Mouse (Mus musculus): ENCODE measurements around the gene Esyt1. TPM values are rescaled to one million over a fixed set of nuclear protein-coding genes. Genes with fewer than 3 reads are reported as not detected.
A peak's percentile ranks its signal among the peaks of the same experiment; 100 is the strongest.
"Not testable (repeated sequence)": the region's sequence is repeated elsewhere in the genome, so short reads cannot be mapped to it uniquely, and the experiment has no call there.

Gene Esyt1
- total and polyA plus RNA-seq, 2 experiments, result 7.9 to 12.8 TPM

DNA sequence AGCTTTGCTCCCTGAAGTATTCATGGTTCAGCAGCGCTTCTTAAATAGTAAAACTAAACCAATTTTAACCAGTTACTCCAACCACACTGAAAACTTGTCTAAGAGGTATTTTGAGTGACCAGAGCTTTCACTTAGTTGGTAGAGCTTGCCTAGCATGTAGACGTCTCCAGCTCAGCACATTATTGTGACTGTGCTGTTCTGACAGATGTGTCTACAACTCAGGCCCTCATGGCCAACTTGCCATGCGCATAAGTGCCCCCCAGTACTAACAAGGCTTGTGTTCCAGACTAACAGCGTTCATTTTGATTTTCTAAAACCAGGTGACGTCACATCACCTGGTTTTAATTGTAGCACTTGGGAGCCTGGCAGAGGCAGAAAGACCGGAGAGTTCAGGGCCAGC lies 31.3 kb upstream of the Esyt1 start:
- WGBS, result 92% methylated on average over 6 of the region's 6 CpGs
- Histone ChIP-seq H3K27ac (replicated peaks; ENCODE audit: insufficient read depth, low read depth, low read length) (no peak overlapping the region), H3K4me3 (ENCODE audit: insufficient read depth, low read depth, low read length) (no peak overlapping the region), H3K27me3 (ENCODE audit: control insufficient read depth, insufficient read depth, low read length) (no peaks in the 10 kb centered on the region), H3K79me2 (ENCODE audit: control insufficient read depth, insufficient read depth, low read length) (no peaks in the 10 kb centered on the region), H3K4me1 (ENCODE audit: control insufficient read depth, insufficient read depth, low read length) (no peaks in the 10 kb centered on the region), H3K9ac (ENCODE audit: low read depth, low read length) (no peak overlapping the region), H3K36me3 (ENCODE audit: control insufficient read depth, insufficient read depth, low read length) (peaks cover 35% of the 10 kb centered on the region)
- no peak for TF ChIP-seq POLR2A (IDR thresholded peaks at IDR 0.05; ENCODE audit: extremely low read depth, insufficient read depth, low read length)
- no peak for TF ChIP-seq CTCF (IDR thresholded peaks at IDR 0.05; ENCODE audit: low read depth, low read length)
- no peak for DNase-seq (ENCODE audit: extremely low read depth, low read depth, low spot score)

DNA sequence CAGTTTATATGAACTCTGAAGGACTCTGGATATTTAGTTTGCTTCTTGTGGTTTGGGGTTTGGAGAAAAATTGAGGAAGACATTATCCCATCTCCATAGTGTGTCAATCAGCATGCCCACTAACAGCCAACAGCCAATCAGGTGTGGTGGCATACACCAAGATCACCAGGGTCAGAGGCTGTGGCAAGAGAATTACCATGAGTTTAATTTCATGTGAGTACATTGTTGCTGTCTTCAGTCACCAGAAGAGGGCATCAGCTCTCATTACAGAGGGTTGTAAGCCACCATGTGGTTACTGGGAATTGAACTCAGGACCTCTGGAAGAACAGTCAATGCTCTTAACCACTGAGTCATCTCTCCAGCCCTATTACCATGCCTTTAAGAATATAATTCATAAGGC lies 30.6 kb upstream of the Esyt1 start:
- DNase-seq (ENCODE audit: extremely low read depth, low read depth, low spot score), result no peak
- Histone ChIP-seq H3K4me3 (ENCODE audit: insufficient read depth, low read depth, low read length) (no peak overlapping the region), H3K79me2 (ENCODE audit: control insufficient read depth, insufficient read depth, low read length) (no peaks in the 10 kb centered on the region), H3K27me3 (ENCODE audit: control insufficient read depth, insufficient read depth, low read length) (no peaks in the 10 kb centered on the region), H3K27ac (replicated peaks; ENCODE audit: insufficient read depth, low read depth, low read length) (no peak overlapping the region), H3K4me1 (ENCODE audit: control insufficient read depth, insufficient read depth, low read length) (no peaks in the 10 kb centered on the region), H3K9ac (ENCODE audit: low read depth, low read length) (no peak overlapping the region), H3K36me3 (ENCODE audit: control insufficient read depth, insufficient read depth, low read length) (peaks cover 33% of the 10 kb centered on the region)
- TF ChIP-seq POLR2A (IDR thresholded peaks at IDR 0.05; ENCODE audit: extremely low read depth, insufficient read depth, low read length), result no peak
- no peak for TF ChIP-seq CTCF (IDR thresholded peaks at IDR 0.05; ENCODE audit: low read depth, low read length)

DNA sequence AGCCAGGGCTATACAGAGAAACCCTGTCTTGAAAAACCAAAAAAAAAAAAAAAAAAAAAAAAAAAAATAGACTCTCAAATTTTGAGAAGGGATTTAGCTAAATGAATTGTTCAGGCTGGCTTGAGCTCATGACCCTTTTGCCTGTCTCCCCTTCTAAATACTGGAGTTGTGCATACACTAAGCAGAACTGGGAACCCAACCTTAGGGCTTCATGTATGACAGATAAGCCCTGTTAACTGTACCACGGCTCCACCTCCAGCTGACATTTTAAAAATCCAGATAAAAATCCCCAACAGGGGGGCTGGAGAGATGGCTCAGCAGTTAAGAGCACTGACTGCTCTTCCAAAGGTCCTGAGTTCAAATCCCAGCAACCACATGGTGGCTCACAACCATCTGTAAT lies 29.9 kb upstream of the Esyt1 start:
- WGBS, result 83% methylated on average over 1 of the region's 1 CpGs

DNA sequence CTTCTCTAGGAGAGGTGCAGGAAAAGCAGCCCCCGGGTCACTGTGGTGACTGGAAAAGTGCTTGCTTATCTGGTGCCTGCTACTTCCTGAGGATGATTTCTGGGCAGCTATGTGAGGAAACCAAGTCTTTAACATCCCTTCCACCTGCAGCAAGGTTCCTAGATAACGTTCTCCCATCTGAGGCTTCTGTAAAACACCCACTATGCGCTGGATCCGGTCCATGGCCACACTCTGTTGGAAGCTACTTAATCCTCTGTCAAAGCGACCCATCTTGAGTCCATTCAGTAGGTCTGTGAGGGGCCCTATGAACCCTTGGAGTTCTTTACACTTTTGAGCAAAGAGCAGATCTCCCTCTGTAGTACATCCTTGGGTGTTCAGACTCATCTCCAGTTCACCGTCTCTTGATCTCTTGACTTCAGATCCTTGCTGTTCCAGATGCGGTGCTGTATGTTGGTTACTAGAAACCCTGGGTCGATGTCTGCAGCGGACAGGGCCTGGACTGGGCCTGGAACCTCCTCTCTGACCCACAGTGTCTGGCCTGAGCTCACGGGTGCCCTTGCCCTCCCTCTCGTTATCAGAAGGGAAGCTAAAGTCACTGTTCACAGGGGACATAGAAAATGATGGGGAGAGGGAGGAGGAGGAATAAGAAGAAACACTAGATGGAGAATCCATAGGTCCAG lies 24.6 kb upstream of the Esyt1 start:
- H3K79me2 ChIP-seq (ENCODE audit: control insufficient read depth, insufficient read depth, low read length); H3K27ac ChIP-seq (replicated peaks; ENCODE audit: insufficient read depth, low read depth, low read length); H3K4me3 ChIP-seq (ENCODE audit: insufficient read depth, low read depth, low read length); H3K9ac ChIP-seq (ENCODE audit: low read depth, low read length); H3K27me3 ChIP-seq (ENCODE audit: control insufficient read depth, insufficient read depth, low read length); DNase-seq (ENCODE audit: extremely low read depth, low read depth, low spot score); H3K36me3 ChIP-seq (ENCODE audit: control insufficient read depth, insufficient read depth, low read length); H3K4me1 ChIP-seq (ENCODE audit: control insufficient read depth, insufficient read depth, low read length): not testable (repeated sequence)
- whole genome bisulfite sequencing, result 85% methylated on average over 11 of the region's 11 CpGs

More for the DNA sequence above, 29.9 kb upstream of the Esyt1 start:
- H3K9ac ChIP-seq (ENCODE audit: low read depth, low read length); H3K79me2 ChIP-seq (ENCODE audit: control insufficient read depth, insufficient read depth, low read length); H3K4me3 ChIP-seq (ENCODE audit: insufficient read depth, low read depth, low read length); H3K27me3 ChIP-seq (ENCODE audit: control insufficient read depth, insufficient read depth, low read length); DNase-seq (ENCODE audit: extremely low read depth, low read depth, low spot score); H3K4me1 ChIP-seq (ENCODE audit: control insufficient read depth, insufficient read depth, low read length); H3K27ac ChIP-seq (replicated peaks; ENCODE audit: insufficient read depth, low read depth, low read length): not testable (repeated sequence)
- peaks cover 26% of the 10 kb centered on the region for H3K36me3 ChIP-seq (ENCODE audit: control insufficient read depth, insufficient read depth, low read length)

DNA sequence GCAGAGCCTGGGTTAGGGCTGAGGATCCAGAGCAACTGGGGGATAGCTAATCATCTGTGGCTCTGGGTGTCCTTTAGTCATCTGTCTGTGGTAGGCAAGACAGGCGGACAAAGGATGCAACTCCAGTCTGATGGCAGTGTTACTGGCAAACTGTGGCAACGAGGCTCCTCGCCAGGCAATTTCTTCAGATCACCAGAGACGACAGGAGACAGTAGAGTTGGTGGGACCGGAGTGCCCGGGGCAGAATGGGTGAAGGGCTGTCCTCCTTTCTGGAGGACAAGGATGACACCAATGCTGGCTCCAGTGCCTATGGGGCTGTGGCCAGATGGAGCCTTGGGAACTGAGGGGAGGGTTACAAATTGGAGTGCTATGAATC lies 24.0 kb upstream of the Esyt1 start:
- not testable (repeated sequence) for H3K4me3 ChIP-seq (ENCODE audit: insufficient read depth, low read depth, low read length); H3K4me1 ChIP-seq (ENCODE audit: control insufficient read depth, insufficient read depth, low read length); H3K9ac ChIP-seq (ENCODE audit: low read depth, low read length); H3K27me3 ChIP-seq (ENCODE audit: control insufficient read depth, insufficient read depth, low read length); DNase-seq (ENCODE audit: extremely low read depth, low read depth, low spot score); H3K79me2 ChIP-seq (ENCODE audit: control insufficient read depth, insufficient read depth, low read length); H3K27ac ChIP-seq (replicated peaks; ENCODE audit: insufficient read depth, low read depth, low read length)
- peaks cover 14% of the 10 kb centered on the region for H3K36me3 ChIP-seq (ENCODE audit: control insufficient read depth, insufficient read depth, low read length)
- 64% methylated on average over 6 of the region's 6 CpGs for WGBS

DNA sequence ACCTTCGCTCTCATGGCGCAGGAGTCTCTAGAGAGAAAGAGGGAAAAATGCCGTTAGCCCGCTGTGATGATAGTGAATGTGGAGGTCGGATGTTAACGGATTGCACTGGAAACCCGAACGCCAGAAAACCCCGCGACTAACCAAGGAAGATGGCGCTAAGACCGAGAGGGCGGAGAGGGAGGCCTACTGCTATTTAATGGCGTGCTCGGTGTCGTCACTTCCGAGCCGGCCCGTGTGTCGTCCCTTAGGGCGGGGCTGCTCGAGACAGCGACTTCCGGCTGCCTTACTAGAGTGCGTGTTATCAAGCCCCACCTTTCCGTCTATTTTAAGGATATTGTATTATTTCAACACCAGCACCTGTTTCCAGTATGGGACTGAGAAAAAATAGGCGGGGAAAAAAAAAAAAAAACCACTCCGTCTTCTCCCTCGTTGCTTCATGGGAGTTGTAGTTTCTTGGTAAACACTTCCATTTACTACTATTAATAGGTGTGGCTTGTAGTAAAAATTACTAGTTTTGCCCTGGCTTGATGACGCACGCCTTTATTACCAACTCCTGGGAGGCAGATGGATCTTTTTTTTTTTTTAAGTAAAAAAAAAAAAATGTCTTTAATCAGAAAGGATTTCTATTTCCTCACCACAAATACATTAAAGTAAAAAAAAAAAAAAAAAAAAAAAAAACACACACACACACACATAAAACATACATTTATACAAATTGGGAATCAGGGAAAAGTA lies 23.4 kb upstream of the Esyt1 start, which contains the start of gene Rpl41:
Gene Rpl41, minus strand, starts transcription at position 359 of the 735 bp plus-strand sequence.
- Histone ChIP-seq H3K9ac (ENCODE audit: low read depth, low read length) (peak within 1 kb of the TSS; percentile 86), H3K27me3 (ENCODE audit: control insufficient read depth, insufficient read depth, low read length) (no peaks in the 10 kb centered on the region), H3K36me3 (ENCODE audit: control insufficient read depth, insufficient read depth, low read length) (peaks cover 18% of the 10 kb centered on the region), H3K79me2 (ENCODE audit: control insufficient read depth, insufficient read depth, low read length) (no peaks in the 10 kb centered on the region; the same call in 1 of the 2 replicates), H3K4me1 (ENCODE audit: control insufficient read depth, insufficient read depth, low read length) (peaks cover 5% of the 10 kb centered on the region; the same call in 1 of the 2 replicates), H3K4me3 (ENCODE audit: insufficient read depth, low read depth, low read length) (peak within 1 kb of the TSS; percentile 78), H3K27ac (replicated peaks; ENCODE audit: insufficient read depth, low read depth, low read length) (peak within 1 kb of the TSS; percentile 85)
- peak; percentile 98 for DNase-seq (ENCODE audit: extremely low read depth, low read depth, low spot score)
- TF ChIP-seq POLR2A (IDR thresholded peaks at IDR 0.05; ENCODE audit: extremely low read depth, insufficient read depth, low read length) (peak; percentile 95), CTCF (IDR thresholded peaks at IDR 0.05; ENCODE audit: low read depth, low read length) (no peak)
- WGBS, result under 1% methylated on average over 31 of the region's 31 CpGs

DNA sequence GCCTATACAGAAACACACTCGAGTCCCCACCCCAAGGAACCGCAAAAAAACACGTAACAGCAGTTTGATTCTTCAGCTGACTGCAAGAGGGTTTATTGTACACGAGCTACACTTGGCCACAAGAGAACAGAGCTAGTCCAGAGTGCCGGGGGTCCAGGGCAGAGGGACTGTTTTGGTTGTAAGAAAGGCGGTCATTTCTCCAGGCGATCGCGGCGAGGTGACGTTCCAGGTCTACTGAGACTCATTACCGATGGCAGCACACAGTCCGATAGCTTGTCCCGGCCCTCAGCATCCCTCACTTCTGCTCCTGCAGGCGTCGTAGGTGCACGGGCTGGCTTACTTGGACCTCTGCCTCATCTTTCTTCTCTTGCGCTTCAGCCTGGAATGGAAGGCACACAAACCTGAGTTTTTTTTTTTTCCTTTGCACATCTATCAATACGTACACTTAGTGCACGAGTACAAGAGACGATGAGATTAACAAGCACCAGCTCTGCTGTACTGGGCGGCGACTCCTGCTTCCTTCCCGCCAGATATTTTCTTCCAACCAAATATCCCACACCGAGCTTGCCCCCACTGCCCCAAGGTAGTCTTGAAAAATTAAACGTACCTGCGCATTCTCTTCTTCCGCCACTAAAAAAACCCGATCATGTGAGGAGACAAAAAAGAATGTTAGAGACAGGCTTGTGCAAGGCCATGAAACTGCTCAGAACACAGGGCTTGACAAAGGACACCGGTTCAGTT lies 22.6 kb upstream of the Esyt1 start:
- 2% methylated on average over 30 of the region's 30 CpGs for WGBS
- not testable (repeated sequence) for H3K79me2 ChIP-seq (ENCODE audit: control insufficient read depth, insufficient read depth, low read length); H3K4me1 ChIP-seq (ENCODE audit: control insufficient read depth, insufficient read depth, low read length); DNase-seq (ENCODE audit: extremely low read depth, low read depth, low spot score); H3K27me3 ChIP-seq (ENCODE audit: control insufficient read depth, insufficient read depth, low read length)
- Histone ChIP-seq H3K9ac (ENCODE audit: low read depth, low read length) (peak overlapping the region; percentile 86), H3K27ac (replicated peaks; ENCODE audit: insufficient read depth, low read depth, low read length) (peak overlapping the region; percentile 85), H3K4me3 (ENCODE audit: insufficient read depth, low read depth, low read length) (peak overlapping the region; percentile 78), H3K36me3 (ENCODE audit: control insufficient read depth, insufficient read depth, low read length) (peaks cover 26% of the 10 kb centered on the region)
